Mouse (Mus musculus) heart, adult 2 months (tissue): ENCODE measurements around the gene Gm10840. TPM values are rescaled to one million over a fixed set of nuclear protein-coding genes. Genes with fewer than 3 reads are reported as not detected.

ENCODE experiments used
- DNase-seq, 2 experiments: peaks; one replicate each; pipeline ENCODE4 v3.0.0; 2021
- H3K27ac ChIP-seq: fragments of 200-600 bp; 2 replicates; pipeline ENCODE4 v1.8.1; 2022
- H3K27me3 ChIP-seq: fragments of 200-500 bp; 2 replicates; pipeline ENCODE4 v1.6.1; 2012; ENCODE audit warnings: mild to moderate bottlenecking, low read length, inconsistent platforms, mixed read lengths; ENCODE audit not compliant: control insufficient read depth, insufficient read depth
- H3K36me3 ChIP-seq: fragments of 200-500 bp; 2 replicates; pipeline ENCODE4 v1.6.1; 2012; ENCODE audit warnings: low read length, inconsistent platforms; ENCODE audit not compliant: control insufficient read depth, insufficient read depth
- H3K4me1 ChIP-seq: fragments of 200-500 bp; 2 replicates; pipeline ENCODE4 v1.6.1; 2011; ENCODE audit warnings: low read length; ENCODE audit not compliant: control insufficient read depth, insufficient read depth
- H3K4me3 ChIP-seq: fragments of 200-600 bp; 2 replicates; pipeline ENCODE4 v1.8.1; 2022
- H3K79me2 ChIP-seq: fragments of 200-500 bp; replicated peaks from 2 replicates; pipeline ENCODE4 v1.6.1; 2012; ENCODE audit warnings: mild to moderate bottlenecking, inconsistent platforms, low read length, moderate library complexity, mixed read lengths; ENCODE audit not compliant: control insufficient read depth, insufficient read depth
- H3K9ac ChIP-seq: fragments of 200-500 bp; 2 replicates; pipeline ENCODE4 v1.6.1; 2012; ENCODE audit warnings: low read depth, mild to moderate bottlenecking, control low read depth, inconsistent platforms, low read length, mixed read lengths
- CTCF ChIP-seq: fragments of 200-600 bp; IDR thresholded peaks from 2 replicates; pipeline ENCODE4 v1.8.1; 2022; ENCODE audit warnings: antibody characterized with exemption, mild to moderate bottlenecking, moderate library complexity
- EP300 ChIP-seq: fragments of 200-500 bp; IDR thresholded peaks from 2 replicates; pipeline ENCODE4 v1.6.1; 2011; ENCODE audit warnings: low read depth, low read length, control low read depth; ENCODE audit not compliant: insufficient read depth
- POLR2A ChIP-seq: fragments of 200-500 bp; IDR thresholded peaks from 2 replicates; pipeline ENCODE4 v1.6.1; 2011; ENCODE audit warnings: mild to moderate bottlenecking, low read depth, low read length, control low read depth; ENCODE audit not compliant: insufficient read depth
- WGBS: fragments of 180-500 bp; shearing (Covaris S2); methylation state at CpG from one replicate; pipeline ENCODE4 v1.1.7; 2018; 5-methylcytosine and 5-hydroxymethylcytosine counted together
- intact Hi-C: fragments of 180-260 bp; cut with DNase I; formaldehyde crosslinking; loops from one replicate; pipeline ENCODE4 v1.15.1; 2025
- polyA plus RNA-seq: library from polyadenylated mRNA; depleted of rRNA; stranded (reverse); fragments of >200 nt; gene quantifications from 2 replicates; pipeline ENCODE4 v1.2.3, GENCODE M21; 2012
- total RNA-seq, 2 experiments: library from RNA; stranded (reverse); gene quantifications; 2 replicates each; pipeline ENCODE4 v1.2.3; 2021

Gm10840 gene
- total and polyA plus RNA-seq, 3 experiments: not detected

GRCm38 (mm10) chr11:106159216-106159920, 1.3 kb upstream of the Gm10840 start:
- no peak for TF ChIP-seq POLR2A
- H3K27ac ChIP-seq: peak overlapping the region; percentile 70
- WGBS: 3% methylated on average over 25 of the region's 25 CpGs
- H3K4me3 ChIP-seq: peak overlapping the region; percentile 70
- peaks cover 7% of the 10 kb centered on the region for H3K4me1 ChIP-seq
- no peaks in the 10 kb centered on the region for H3K27me3 ChIP-seq
- peak overlapping the region; percentile 96 for H3K9ac ChIP-seq
- intact Hi-C loops: no loop called here
- peak; percentile 53 to 74 for DNase-seq
- H3K79me2 ChIP-seq: no peaks in the 10 kb centered on the region
- H3K36me3 ChIP-seq: no peaks in the 10 kb centered on the region

GRCm38 (mm10) chr11:106159921-106160840, 469 bp upstream of the Gm10840 start:
- intact Hi-C loops: loop anchor here (2.0 kb wide), 2 partner anchors 33 to 73 kb away; no protein-coding TSS in a partner anchor
- H3K27ac ChIP-seq: peak overlapping the region; percentile 78
- TF ChIP-seq CTCF (peak; percentile 49), EP300 (no peak), POLR2A (peak; percentile 63)
- 2% methylated on average over 94 of the region's 106 CpGs for WGBS
- peaks cover 7% of the 10 kb centered on the region for H3K4me1 ChIP-seq
- H3K36me3 ChIP-seq: no peaks in the 10 kb centered on the region
- H3K27me3 ChIP-seq: no peaks in the 10 kb centered on the region
- no peaks in the 10 kb centered on the region for H3K79me2 ChIP-seq
- H3K4me3 ChIP-seq: peak overlapping the region; percentile 75
- H3K9ac ChIP-seq: peak overlapping the region; percentile 96
- peak; percentile 83 to 88 for DNase-seq

- Histone ChIP-seq H3K27ac (no peak overlapping the region), H3K4me3 (no peak overlapping the region), H3K4me1 (peaks cover 7% of the 10 kb centered on the region), H3K79me2 (no peaks in the 10 kb centered on the region), H3K27me3 (no peaks in the 10 kb centered on the region), H3K9ac (no peak overlapping the region), H3K36me3 (no peaks in the 10 kb centered on the region)
- 85% methylated on average over 2 of the region's 2 CpGs for WGBS
- DNase-seq: no peak
- intact Hi-C loops: no loop called here
- no peak for TF ChIP-seq POLR2A
These were observed 1.6 kb downstream of the Gm10840 start for GRCm38 (mm10) chr11:106162237-106162636.

GRCm38 (mm10) chr11:106163546-106163945, 2.9 kb downstream of the Gm10840 start:
- H3K4me1 ChIP-seq: peaks cover 6% of the 10 kb centered on the region
- peak overlapping the region; percentile 70 for H3K27ac ChIP-seq
- peak overlapping the region; percentile 55 for H3K9ac ChIP-seq
- TF ChIP-seq CTCF (no peak), POLR2A (peak; percentile 20; the same call in 1 of the 2 replicates), EP300 (0 out of 2 replicates have a peak, but pooled peaks have one; percentile 23)
- intact Hi-C loops: no loop called here
- peak; percentile 50 to 55 for DNase-seq
- no peaks in the 10 kb centered on the region for H3K27me3 ChIP-seq
- H3K36me3 ChIP-seq: no peaks in the 10 kb centered on the region
- WGBS: 52% methylated on average over 4 of the region's 4 CpGs
- no peaks in the 10 kb centered on the region for H3K79me2 ChIP-seq
- H3K4me3 ChIP-seq: no peak overlapping the region

- intact Hi-C loops: no loop called here
- no peak for DNase-seq
- Histone ChIP-seq H3K4me1 (peaks cover 6% of the 10 kb centered on the region), H3K79me2 (no peaks in the 10 kb centered on the region), H3K27me3 (no peaks in the 10 kb centered on the region), H3K9ac (peak overlapping the region; percentile 7; the same call in 1 of the 2 replicates), H3K4me3 (no peak overlapping the region), H3K27ac (peak overlapping the region; percentile 70), H3K36me3 (no peaks in the 10 kb centered on the region)
- TF ChIP-seq EP300 (no peak), CTCF (no peak), POLR2A (no peak)
- WGBS: 77% methylated on average over 16 of the region's 16 CpGs
These were observed 4.0 kb downstream of the Gm10840 start for GRCm38 (mm10) chr11:106164601-106165180.
